ENCODE assay signal across 8 mouse cellular contexts in the genomic region with DNA sequence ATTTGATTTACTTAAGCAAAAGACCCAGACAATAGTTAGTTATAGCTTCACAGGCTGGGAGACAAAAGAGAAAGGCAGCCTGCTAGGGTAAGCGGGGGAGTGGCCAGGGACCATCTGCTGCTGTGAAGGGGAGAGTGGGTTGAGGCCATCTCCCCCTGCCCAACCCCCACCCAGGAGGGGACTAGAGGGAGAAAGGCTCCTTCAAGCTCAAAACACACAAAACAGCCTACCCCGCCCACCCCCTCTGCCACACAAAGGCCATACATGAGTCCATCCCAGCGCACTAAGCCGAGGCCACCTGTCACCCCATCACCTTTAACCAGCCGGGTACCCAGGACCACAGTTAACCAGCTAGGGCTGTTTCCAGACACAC. TPM values are rescaled to one million over a fixed set of nuclear protein-coding genes. Genes with fewer than 3 reads are reported as not detected.
DNase-seq lines count a peak whose midpoint lies in the region; ATAC-seq and TF ChIP-seq lines count a peak whose summit lies in the region.

No protein-coding gene starts in this region.

- 52% methylated on average over 5 of the region's 5 CpGs for WGBS in heart, embryonic 10.5 days
- WGBS in forebrain, embryonic 14.5 days, result 2% methylated on average over 5 of the region's 5 CpGs
- WGBS in midbrain, embryonic 10.5 days, result 11% methylated on average over 5 of the region's 5 CpGs

- 0 out of 2 replicates have a peak, but pooled peaks cover 3% of the 10 kb centered on the region for H3K9me3 ChIP-seq in heart, embryonic 10.5 days
- no peaks in the 10 kb centered on the region for H3K9me3 ChIP-seq in E14TG2a.4 (ENCODE audit: low read length)
- H3K9me3 ChIP-seq in forebrain, embryonic 14.5 days (replicated peaks; ENCODE audit: control insufficient read depth, low read length), result no peaks in the 10 kb centered on the region
- H3K9me3 ChIP-seq in midbrain, embryonic 10.5 days (replicated peaks), result peaks cover 7% of the 10 kb centered on the region; the same call in 1 of the 2 replicates

- DNase-seq in heart, embryonic 10.5 days (ENCODE audit: low spot score), result no peak
- no peak for DNase-seq in heart, adult 9 months (ENCODE audit: low spot score in 2 of 2)
- peak; percentile 92 for DNase-seq in forebrain, embryonic 14.5 days (ENCODE audit: low spot score)
- peak; percentile 87 for DNase-seq in midbrain, embryonic 10.5 days (ENCODE audit: low spot score)
- no peak for DNase-seq in adrenal gland, postnatal 14 days
- DNase-seq in cerebellum, adult 9-10 months, result no peak
- no peak for DNase-seq in ovary, postnatal 36 days (ENCODE audit: low spot score)

- ATAC-seq in forebrain, embryonic 14.5 days, result peak; percentile 80

- H3K27me3 ChIP-seq in heart, embryonic 10.5 days (ENCODE audit: insufficient read depth, poor library complexity, severe bottlenecking), result peaks cover 23% of the 10 kb centered on the region
- peaks cover 13% of the 10 kb centered on the region for H3K27me3 ChIP-seq in E14TG2a.4 (ENCODE audit: insufficient read depth, low read length)
- no peaks in the 10 kb centered on the region for H3K27me3 ChIP-seq in forebrain, embryonic 14.5 days (replicated peaks; ENCODE audit: control insufficient read depth, insufficient read depth, low read length)
- H3K27me3 ChIP-seq in midbrain, embryonic 10.5 days (ENCODE audit: low read depth, poor library complexity, severe bottlenecking), result no peaks in the 10 kb centered on the region; the same call in 1 of the 2 replicates

- H3K27ac ChIP-seq in heart, embryonic 10.5 days, result peak overlapping the region; percentile 30
- peak overlapping the region; percentile 98 for H3K27ac ChIP-seq in forebrain, embryonic 14.5 days (ENCODE audit: low read depth, low read length)
- peak overlapping the region; percentile 94 for H3K27ac ChIP-seq in midbrain, embryonic 10.5 days (replicated peaks)

- peaks cover 21% of the 10 kb centered on the region for H3K4me1 ChIP-seq in heart, embryonic 10.5 days
- H3K4me1 ChIP-seq in E14TG2a.4 (replicated peaks; ENCODE audit: low read depth, low read length), result peaks cover 58% of the 10 kb centered on the region
- peaks cover 44% of the 10 kb centered on the region for H3K4me1 ChIP-seq in forebrain, embryonic 14.5 days (ENCODE audit: control insufficient read depth, insufficient read depth, low read length)
- H3K4me1 ChIP-seq in midbrain, embryonic 10.5 days, result peaks cover 75% of the 10 kb centered on the region

- H3K9ac ChIP-seq in forebrain, embryonic 14.5 days (ENCODE audit: low read length), result peak overlapping the region; percentile 68

- H3K4me3 ChIP-seq in heart, embryonic 10.5 days, result no peak overlapping the region
- H3K4me3 ChIP-seq in E14TG2a.4 (replicated peaks; ENCODE audit: low read length), result peak overlapping the region; percentile 63
- H3K4me3 ChIP-seq in forebrain, embryonic 14.5 days (ENCODE audit: low read depth, low read length), result peak overlapping the region; percentile 39
- H3K4me3 ChIP-seq in midbrain, embryonic 10.5 days, result peak overlapping the region; percentile 65

- TF ChIP-seq CTCF in E14TG2a.4 (conservative IDR thresholded peaks at IDR 0.05; ENCODE audit: low read length), result no peak

- peak overlapping the region; percentile 59 for H3K4me2 ChIP-seq in forebrain, embryonic 14.5 days (ENCODE audit: low read length)

- H3K36me3 ChIP-seq in heart, embryonic 10.5 days, result peaks cover 8% of the 10 kb centered on the region
- H3K36me3 ChIP-seq in E14TG2a.4 (ENCODE audit: insufficient read depth, low read length), result peaks cover 12% of the 10 kb centered on the region
- peaks cover 7% of the 10 kb centered on the region; the same call in 1 of the 2 replicates for H3K36me3 ChIP-seq in forebrain, embryonic 14.5 days (ENCODE audit: control insufficient read depth, insufficient read depth, low read length)
- peaks cover 41% of the 10 kb centered on the region for H3K36me3 ChIP-seq in midbrain, embryonic 10.5 days

RNA-seq across cellular contexts. Expression of a gene that starts 2.3 kb away (rescaled TPM):
- polyA plus RNA-seq in heart, embryonic 10.5 days (2016; fragmentation: Nextera tagmentation; extraction: Ambion mirVana), result 5.5 and 10.3 TPM in 2 replicates
- polyA plus RNA-seq in forebrain, embryonic 14.5 days (2014; fragmentation: Nextera tagmentation; extraction: Ambion mirVana), result 48.2 and 51.5 TPM in 2 replicates
- 81.5 and 121 TPM in 2 replicates for polyA plus RNA-seq in midbrain, embryonic 10.5 days (2016; fragmentation: Nextera tagmentation; extraction: Ambion mirVana)
- 13.1 and 19.8 TPM in 2 replicates for total RNA-seq in adrenal gland, postnatal 14 days (2021)

RNA-seq across cellular contexts. Expression of a gene that starts 31.9 kb away (rescaled TPM):
- polyA plus RNA-seq in heart, embryonic 10.5 days (2016; fragmentation: Nextera tagmentation; extraction: Ambion mirVana), result 3.5 and 4.0 TPM in 2 replicates
- polyA plus RNA-seq in forebrain, embryonic 14.5 days (2014; fragmentation: Nextera tagmentation; extraction: Ambion mirVana), result 1.1 and 1.4 TPM in 2 replicates
- 2.6 TPM in 2 replicates for polyA plus RNA-seq in midbrain, embryonic 10.5 days (2016; fragmentation: Nextera tagmentation; extraction: Ambion mirVana)
- total RNA-seq in adrenal gland, postnatal 14 days (2021), result 10.6 and 12.7 TPM in 2 replicates

RNA-seq across cellular contexts. Expression of a gene that starts 52.4 kb away (rescaled TPM):
- 0.02 TPM in 1 of 2 replicates, not detected in the other for polyA plus RNA-seq in heart, embryonic 10.5 days (2016; fragmentation: Nextera tagmentation; extraction: Ambion mirVana)
- polyA plus RNA-seq in forebrain, embryonic 14.5 days (2014; fragmentation: Nextera tagmentation; extraction: Ambion mirVana), result 3.7 and 5.3 TPM in 2 replicates
- polyA plus RNA-seq in midbrain, embryonic 10.5 days (2016; fragmentation: Nextera tagmentation; extraction: Ambion mirVana), result 0.23 and 0.26 TPM in 2 replicates
- total RNA-seq in adrenal gland, postnatal 14 days (2021), result 4.4 and 5.6 TPM in 2 replicates

Comparison
In these comparisons a context has a peak if more than half of its experiments do, and no peak if none do; other contexts are left out.
1. DNase-seq: peak in forebrain, embryonic 14.5 days (single experiment) and midbrain, embryonic 10.5 days (single experiment); none in heart, embryonic 10.5 days (single experiment), heart, adult 9 months (0 of 2), adrenal gland, postnatal 14 days (single experiment), cerebellum, adult 9-10 months (single experiment) and ovary, postnatal 36 days (single experiment).
2. H3K27ac ChIP-seq: peak in every context shown above with its lines; median percentile 98 in forebrain, embryonic 14.5 days; 94 in midbrain, embryonic 10.5 days; 30 in heart, embryonic 10.5 days.